Mouse (Mus musculus) midbrain, postnatal 0 days (tissue): ENCODE data around the gene Slc23a2. TPM values are rescaled to one million over a fixed set of nuclear protein-coding genes. Genes with fewer than 3 reads are reported as not detected.

ENCODE experiments used
- ATAC-seq: fragments of 200-750 bp; cut with Nextera tagmentation; 2 replicates; pipeline ENCODE4 v1.8.0; 2017; ENCODE audit warnings: moderate number of reproducible peaks, mild to moderate bottlenecking, moderate TSS enrichment, moderate library complexity; ENCODE audit not compliant: low FRiP score
- DNase-seq: peaks from one replicate; pipeline ENCODE4 v3.0.0-alpha.2; 2015; ENCODE audit warnings: low spot score
- H3K27ac ChIP-seq: fragments of 300-500 bp; sonication (generic); 2 replicates; pipeline ENCODE4 v1.5.1; 2014; ENCODE audit warnings: low read depth, mild to moderate bottlenecking, low read length, mixed read lengths
- H3K27me3 ChIP-seq: fragments of 300-500 bp; sonication (generic); 2 replicates; pipeline ENCODE4 v1.6.1; 2014; ENCODE audit warnings: low read length, control low read depth, mixed read lengths; ENCODE audit not compliant: insufficient read depth
- H3K36me3 ChIP-seq: fragments of 300-500 bp; sonication (generic); 2 replicates; pipeline ENCODE4 v1.6.1; 2014; ENCODE audit warnings: low read length, control low read depth, mixed read lengths; ENCODE audit not compliant: insufficient read depth
- H3K4me1 ChIP-seq: fragments of 300-500 bp; sonication (generic); 2 replicates; pipeline ENCODE4 v1.6.1; 2014; ENCODE audit warnings: mild to moderate bottlenecking, control low read depth, antibody characterized with exemption, low read length, mixed read lengths; ENCODE audit not compliant: insufficient read depth
- H3K4me2 ChIP-seq: fragments of 300-500 bp; sonication (generic); 2 replicates; pipeline ENCODE4 v1.6.1; 2014; ENCODE audit warnings: low read depth, mild to moderate bottlenecking, low read length, mixed read lengths; ENCODE audit not compliant: poor library complexity, severe bottlenecking
- H3K4me3 ChIP-seq: fragments of 300-500 bp; sonication (generic); 2 replicates; pipeline ENCODE4 v1.5.1; 2014; ENCODE audit warnings: low read depth, mild to moderate bottlenecking, low read length, moderate library complexity
- H3K9ac ChIP-seq: fragments of 300-500 bp; sonication (generic); replicated peaks from 2 replicates; pipeline ENCODE4 v1.6.1; 2014; ENCODE audit warnings: mild to moderate bottlenecking, low read length, moderate library complexity, mixed read lengths; ENCODE audit not compliant: poor library complexity, severe bottlenecking
- H3K9me3 ChIP-seq: fragments of 300-500 bp; sonication (generic); 2 replicates; pipeline ENCODE4 v1.6.1; 2016; ENCODE audit warnings: low read length, control low read depth
- CTCF ChIP-seq: IDR thresholded peaks from 2 replicates; pipeline ENCODE4 v1.5.1; 2016; ENCODE audit warnings: antibody characterized with exemption, mild to moderate bottlenecking
- WGBS: fragments of 180-500 bp; shearing (Covaris S2); extraction: QIAGEN DNeasy Blood & Tissue Kit; methylation state at CpG from one replicate; pipeline ENCODE4 v1.1.7; 2014; 5-methylcytosine and 5-hydroxymethylcytosine counted together
- polyA plus RNA-seq: library from polyadenylated mRNA; unstranded; fragments of >200 nt; fragmentation: Nextera tagmentation; extraction: Ambion mirVana; gene quantifications from 2 replicates; pipeline ENCODE4 v1.2.1, GENCODE M21; 2015
- total RNA-seq: library from RNA; depleted of rRNA; stranded (reverse); fragments of >200 nt; gene quantifications from 2 replicates; pipeline ENCODE4 v1.2.3, GENCODE M21; 2014

The Slc23a2 gene
- total and polyA plus RNA-seq, 2 experiments from 2014 or later = 30.5 to 64.5 TPM

- no peak for TF ChIP-seq CTCF
- ATAC-seq (no peak), DNase-seq (no peak)
- 93% methylated on average over 3 of the region's 3 CpGs for WGBS
- Histone ChIP-seq H3K4me1 (no peaks in the 10 kb centered on the region), H3K27ac (no peak overlapping the region), H3K9me3 (no peaks in the 10 kb centered on the region), H3K36me3 (no peaks in the 10 kb centered on the region), H3K4me3 (no peak overlapping the region), H3K27me3 (no peaks in the 10 kb centered on the region), H3K4me2 (no peak overlapping the region), H3K9ac (no peak overlapping the region)
Measured at GRCm38 (mm10) chr2:132121050-132121449, 23.9 kb downstream of the Slc23a2 start.

- DNase-seq (no peak), ATAC-seq (no peak)
- Histone ChIP-seq H3K4me3 (no peak overlapping the region), H3K27me3 (no peaks in the 10 kb centered on the region), H3K4me1 (no peaks in the 10 kb centered on the region), H3K27ac (no peak overlapping the region), H3K9me3 (no peaks in the 10 kb centered on the region), H3K4me2 (no peak overlapping the region), H3K9ac (no peak overlapping the region), H3K36me3 (no peaks in the 10 kb centered on the region)
- WGBS = 76% methylated on average over 1 of the region's 1 CpGs
- no peak for TF ChIP-seq CTCF
Measured at GRCm38 (mm10) chr2:132118646-132119045, 26.3 kb downstream of the Slc23a2 start.

GRCm38 (mm10) chr2:132115936-132116335 lies 29.0 kb downstream of the Slc23a2 start:
- Histone ChIP-seq H3K27ac (no peak overlapping the region), H3K4me1 (no peaks in the 10 kb centered on the region), H3K9ac (no peak overlapping the region), H3K36me3 (no peaks in the 10 kb centered on the region), H3K27me3 (no peaks in the 10 kb centered on the region), H3K9me3 (no peaks in the 10 kb centered on the region), H3K4me3 (no peak overlapping the region), H3K4me2 (no peak overlapping the region)
- WGBS = 87% methylated on average over 5 of the region's 5 CpGs
- no peak for TF ChIP-seq CTCF
- DNase-seq = no peak
- ATAC-seq = no peak

GRCm38 (mm10) chr2:132115344-132115743 lies 29.6 kb downstream of the Slc23a2 start:
- DNase-seq = no peak
- no peak overlapping the region for H3K27ac ChIP-seq
- ATAC-seq = no peak
- no peaks in the 10 kb centered on the region for H3K27me3 ChIP-seq
- no peak overlapping the region for H3K4me3 ChIP-seq
- WGBS = 72% methylated on average over 6 of the region's 6 CpGs
- no peaks in the 10 kb centered on the region for H3K9me3 ChIP-seq
- H3K9ac ChIP-seq = no peak overlapping the region
- no peak overlapping the region for H3K4me2 ChIP-seq
- no peaks in the 10 kb centered on the region for H3K36me3 ChIP-seq
- TF ChIP-seq CTCF = no peak
- no peaks in the 10 kb centered on the region for H3K4me1 ChIP-seq

- peak; percentile 81 for DNase-seq
Measured at GRCm38 (mm10) chr2:132113962-132114759, 30.7 kb downstream of the Slc23a2 start.

GRCm38 (mm10) chr2:132112319-132112718 lies 32.6 kb downstream of the Slc23a2 start:
- Histone ChIP-seq H3K4me1 (no peaks in the 10 kb centered on the region), H3K27me3 (no peaks in the 10 kb centered on the region), H3K9me3 (no peaks in the 10 kb centered on the region), H3K4me2 (no peak overlapping the region), H3K27ac (no peak overlapping the region), H3K36me3 (no peaks in the 10 kb centered on the region), H3K4me3 (no peak overlapping the region), H3K9ac (no peak overlapping the region)
- no peak for ATAC-seq
- 80% methylated on average over 4 of the region's 4 CpGs for WGBS
- no peak for TF ChIP-seq CTCF
- no peak for DNase-seq

More at GRCm38 (mm10) chr2:132113962-132114759, 30.7 kb downstream of the Slc23a2 start:
- no peaks in the 10 kb centered on the region for H3K4me1 ChIP-seq
- ATAC-seq = no peak
- H3K9me3 ChIP-seq = no peaks in the 10 kb centered on the region
- H3K9ac ChIP-seq = no peak overlapping the region
- WGBS = 51% methylated on average over 11 of the region's 11 CpGs
- H3K36me3 ChIP-seq = no peaks in the 10 kb centered on the region
- no peak overlapping the region for H3K4me3 ChIP-seq
- H3K4me2 ChIP-seq = no peak overlapping the region
- peak; percentile 73 for TF ChIP-seq CTCF
- H3K27ac ChIP-seq = no peak overlapping the region
- H3K27me3 ChIP-seq = no peaks in the 10 kb centered on the region
